Mouse (Mus musculus): ENCODE results near the gene Sipa1.
"Not testable (repeated sequence)": the region's sequence is repeated elsewhere in the genome, so short reads cannot be mapped to it uniquely, and the experiment has no call there.

Gene Sipa1

DNA sequence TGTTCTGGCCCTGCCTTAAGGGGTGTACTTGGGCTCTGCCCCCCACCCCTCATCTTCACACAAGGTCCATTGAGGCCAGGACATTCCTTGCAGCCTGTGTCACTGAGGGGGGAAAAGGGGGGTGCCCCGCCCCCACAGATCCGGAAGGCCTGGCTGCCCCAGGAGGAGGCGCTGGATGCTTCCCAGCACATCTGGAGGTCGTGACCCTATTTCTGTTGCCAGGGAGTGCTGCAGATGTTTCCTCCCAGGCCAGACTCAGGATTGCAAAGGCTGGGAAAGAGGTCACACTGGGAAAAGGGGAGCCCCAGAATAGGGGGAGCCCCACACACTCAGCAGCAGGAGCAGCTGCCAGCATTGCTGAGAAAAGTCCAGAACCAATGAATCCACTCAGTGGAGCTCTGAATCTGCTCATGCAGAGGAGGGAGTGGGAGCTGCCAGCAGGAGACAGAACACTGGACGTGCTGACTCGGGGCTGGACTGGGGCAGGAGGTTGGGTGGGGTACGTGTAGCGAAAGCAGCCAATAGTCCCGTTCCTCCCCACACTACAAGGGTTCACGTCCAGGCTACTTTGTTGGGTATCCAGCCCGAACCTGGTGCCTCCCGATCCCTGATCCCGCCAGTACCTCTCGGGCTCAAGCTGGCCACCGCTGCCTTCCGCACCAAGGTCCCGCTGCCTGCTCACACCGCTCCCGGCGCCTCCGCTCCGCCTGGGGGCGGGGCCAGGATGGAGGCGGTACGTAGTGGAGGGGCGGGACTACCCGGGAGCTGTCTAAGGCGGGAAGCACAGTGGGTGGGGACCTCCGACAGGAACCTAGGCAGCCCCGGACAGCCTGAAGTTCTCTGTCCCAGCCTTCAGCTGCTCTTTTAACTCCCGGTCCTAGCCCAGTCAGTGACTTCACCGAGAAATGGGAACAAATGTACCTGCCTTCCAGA, at the start of gene Sipa1:
Gene Sipa1 (minus strand): TSS at position 727 of the 933 bp plus-strand sequence.
- peak; percentile 86 for DNase-seq (ENCODE audit: low read depth, low spot score)

DNA sequence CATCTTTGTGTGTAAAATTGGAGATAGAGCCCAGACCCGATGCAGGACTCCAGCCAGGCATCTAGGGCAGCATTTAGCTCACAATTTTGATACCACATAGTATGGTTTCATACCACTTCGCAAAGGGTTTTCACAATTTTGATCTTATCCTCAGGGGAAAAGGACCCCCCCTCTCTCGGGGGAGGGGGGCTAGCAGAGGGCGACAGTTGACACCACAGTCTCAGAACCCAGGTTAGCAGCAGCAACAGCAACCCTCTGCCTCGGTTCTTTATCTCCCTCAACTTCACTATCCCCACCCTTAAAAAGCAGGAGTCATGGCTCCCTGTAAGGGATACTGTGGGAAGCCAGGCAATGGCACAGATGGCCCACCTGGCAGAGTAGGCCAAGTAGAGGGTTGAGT, 49.7 kb upstream of the Sipa1 start:
- DNase-seq (ENCODE audit: low read depth, low spot score), result no peak

DNA sequence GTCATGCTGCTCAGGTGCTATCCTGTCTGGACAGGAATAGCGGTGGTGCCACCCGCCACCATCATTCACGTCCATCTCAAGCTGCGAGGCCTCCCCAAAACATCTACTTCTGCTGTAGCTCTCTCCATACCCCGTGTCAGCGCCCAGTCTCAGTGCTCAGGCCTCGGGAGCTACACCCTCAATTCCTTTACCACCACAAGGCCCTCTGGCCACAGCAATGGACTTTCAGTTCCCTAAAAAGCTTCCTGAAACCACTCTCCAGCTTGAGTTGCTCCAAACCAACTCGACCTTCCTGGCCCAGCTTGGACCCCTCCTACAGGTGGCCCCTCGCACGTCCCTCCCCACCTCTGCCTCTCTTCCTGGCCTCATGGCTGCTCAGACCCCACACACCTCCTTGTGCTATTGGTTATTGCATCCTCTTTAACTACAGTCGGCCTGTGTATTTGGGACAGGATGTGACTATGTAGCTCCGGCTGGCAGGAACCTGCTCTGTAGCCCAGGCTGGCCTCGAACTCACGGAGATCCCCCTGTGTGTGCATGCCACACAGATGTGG, 48.5 kb upstream of the Sipa1 start:
- DNase-seq (ENCODE audit: low read depth, low spot score), result no peak

DNA sequence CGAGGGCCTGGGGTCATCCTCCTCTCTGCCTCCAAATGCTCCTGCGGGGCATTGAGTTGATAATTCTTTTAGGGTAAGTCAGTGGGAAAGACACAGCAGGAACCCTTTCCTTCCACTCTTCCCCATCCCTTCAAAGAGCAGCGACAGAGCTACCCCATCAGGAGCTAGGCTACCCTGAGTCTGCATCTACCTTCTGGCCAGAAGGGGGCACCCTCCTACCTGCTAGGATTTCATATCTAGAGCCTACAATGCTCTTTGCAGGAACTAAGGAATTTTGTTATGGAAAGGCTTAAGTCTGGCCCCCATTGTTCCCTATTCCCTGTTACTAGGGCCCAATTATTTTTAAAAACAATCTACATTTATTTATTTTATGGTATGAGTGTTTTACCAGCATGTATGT, 47.7 kb upstream of the Sipa1 start:
- no peak for DNase-seq (ENCODE audit: low read depth, low spot score)

DNA sequence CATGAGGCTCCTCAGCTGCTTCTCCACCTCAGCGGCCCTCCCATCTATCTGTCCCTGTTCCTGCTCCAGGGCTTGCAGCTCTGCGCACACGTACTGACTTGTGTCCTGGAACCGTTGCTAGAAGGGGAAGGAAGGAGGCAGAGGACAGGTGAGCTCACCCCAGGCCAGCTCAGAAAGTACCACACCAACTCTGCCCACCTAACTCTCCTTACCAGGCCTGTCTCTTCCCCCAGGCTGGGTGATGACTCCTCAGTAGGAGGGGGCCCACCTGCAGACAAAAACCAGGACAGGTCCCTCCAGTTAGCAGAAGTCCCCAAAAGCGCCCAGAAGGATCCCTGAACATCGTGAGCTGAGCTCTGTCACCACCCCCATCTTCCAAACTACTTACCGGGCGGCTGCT, 47.1 kb upstream of the Sipa1 start:
- no peak for DNase-seq (ENCODE audit: low read depth, low spot score)

DNA sequence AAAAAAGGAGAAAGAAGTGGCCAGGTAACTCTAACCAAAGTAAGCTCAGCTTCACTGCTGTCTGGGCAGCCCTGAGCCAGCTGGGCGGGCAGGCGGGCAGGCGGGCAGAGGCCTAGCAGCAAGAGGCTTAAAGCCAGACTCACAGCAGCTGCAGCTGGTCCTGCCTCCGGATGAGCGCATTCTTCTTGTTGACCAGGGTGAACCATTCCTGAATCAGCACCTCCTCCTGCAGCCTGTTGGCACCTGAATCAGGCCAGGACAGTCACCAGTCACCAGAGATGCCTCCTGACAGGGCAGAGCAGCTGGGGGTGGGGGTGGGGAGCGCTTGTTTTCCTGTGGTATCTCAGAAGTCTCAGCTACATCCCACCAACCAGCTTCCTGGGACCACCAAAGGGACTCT, 46.6 kb upstream of the Sipa1 start:
- peak; percentile 85 for DNase-seq (ENCODE audit: low read depth, low spot score)

DNA sequence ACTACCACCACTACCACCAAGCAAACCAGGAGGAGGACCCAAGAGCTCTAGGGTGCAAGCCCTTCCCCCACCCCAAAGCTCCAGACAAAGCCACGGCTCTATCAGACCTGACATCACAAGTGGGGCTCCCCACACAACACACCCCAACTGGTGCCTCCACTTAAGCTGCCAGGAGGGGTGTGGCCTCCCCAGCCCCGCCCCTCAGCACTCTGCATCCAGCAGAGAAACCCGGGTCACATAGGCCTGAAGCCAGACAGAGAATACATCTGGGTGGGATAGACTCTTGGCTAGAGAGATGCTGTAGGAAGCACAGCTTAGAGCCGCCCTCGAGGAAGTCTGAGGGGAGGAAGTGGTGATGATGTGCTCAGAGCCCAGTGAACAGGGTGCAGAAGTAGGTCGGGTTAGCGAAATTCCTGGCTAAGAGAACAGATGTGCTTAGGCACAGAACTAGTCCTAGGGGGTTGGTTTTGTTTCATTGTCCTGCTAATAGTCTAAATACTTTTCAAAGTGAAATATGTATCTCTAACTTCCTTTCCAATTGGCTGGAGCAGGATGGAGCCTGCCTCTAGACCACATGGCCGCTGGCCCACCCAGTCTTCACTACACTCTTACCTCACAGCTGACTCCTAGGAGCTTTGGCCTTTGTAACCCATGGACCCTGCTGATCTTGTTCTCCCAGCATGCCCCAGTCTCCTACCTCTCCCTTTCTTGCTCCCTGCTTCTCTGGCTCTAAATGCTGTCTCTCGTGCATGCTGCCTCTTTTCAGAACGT, 41.5 kb upstream of the Sipa1 start:
- DNase-seq (ENCODE audit: low read depth, low spot score), result no peak

DNA sequence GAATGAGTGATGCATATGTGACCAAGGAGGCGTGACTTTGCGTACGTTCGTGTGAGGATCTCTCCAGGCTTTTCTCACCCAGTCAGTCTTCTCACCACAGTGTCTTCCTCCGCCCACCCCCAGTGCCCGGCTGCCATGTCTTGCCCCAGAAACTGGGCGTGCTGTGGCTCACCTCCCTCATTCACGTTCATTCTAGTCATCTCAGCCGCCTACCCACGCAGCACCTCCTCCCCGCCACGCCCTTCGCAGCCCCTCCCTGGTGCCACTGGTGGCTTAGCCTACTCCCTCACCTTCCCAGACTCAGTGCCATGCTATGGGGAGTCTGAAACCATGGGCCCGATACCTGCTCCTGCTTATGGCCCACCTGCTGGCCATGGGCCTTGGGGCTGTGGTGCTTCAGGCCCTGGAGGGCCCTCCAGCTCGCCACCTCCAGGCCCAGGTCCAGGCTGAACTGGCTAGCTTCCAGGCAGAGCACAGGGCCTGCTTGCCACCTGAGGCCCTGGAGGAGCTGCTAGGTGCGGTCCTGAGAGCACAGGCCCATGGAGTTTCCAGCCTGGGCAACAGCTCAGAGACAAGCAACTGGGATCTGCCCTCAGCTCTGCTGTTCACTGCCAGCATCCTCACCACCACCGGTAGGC, 40.8 kb upstream of the Sipa1 start, which contains the start of gene Kcnk7:
Gene Kcnk7 (plus strand): TSS at position 205 of the 638 bp plus-strand sequence.
- DNase-seq (ENCODE audit: low read depth, low spot score), result no peak

DNA sequence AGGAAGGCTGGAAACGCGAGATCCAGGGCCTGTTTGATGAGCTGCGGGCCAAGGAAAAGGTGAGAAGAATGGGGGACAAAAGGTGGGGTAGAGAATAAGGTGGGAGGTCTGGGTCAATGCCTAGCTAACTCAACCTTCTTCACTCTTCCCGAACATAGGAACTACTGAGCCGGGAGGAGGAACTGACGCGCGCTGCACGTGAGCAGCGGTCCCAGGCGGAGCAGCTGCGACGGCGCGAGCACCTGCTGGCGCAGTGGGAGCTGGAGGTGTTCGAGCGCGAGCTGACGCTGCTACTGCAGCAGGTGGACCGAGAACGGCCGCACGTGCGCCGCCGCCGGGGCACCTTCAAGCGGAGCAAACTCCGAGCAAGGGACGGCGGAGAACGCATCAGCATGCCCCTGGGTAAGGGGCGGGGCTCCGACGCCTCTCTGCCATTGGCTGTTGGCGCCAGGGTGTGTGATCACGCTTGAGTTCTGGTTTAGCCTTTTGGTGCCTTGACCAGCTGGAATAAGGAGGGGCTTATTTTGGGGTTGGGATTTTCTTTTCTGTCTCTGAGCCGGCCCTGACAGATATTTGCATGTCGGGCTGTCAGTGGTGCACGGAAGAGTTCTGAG, 32.4 kb upstream of the Sipa1 start:
- DNase-seq (ENCODE audit: low read depth, low spot score), result no peak

DNA sequence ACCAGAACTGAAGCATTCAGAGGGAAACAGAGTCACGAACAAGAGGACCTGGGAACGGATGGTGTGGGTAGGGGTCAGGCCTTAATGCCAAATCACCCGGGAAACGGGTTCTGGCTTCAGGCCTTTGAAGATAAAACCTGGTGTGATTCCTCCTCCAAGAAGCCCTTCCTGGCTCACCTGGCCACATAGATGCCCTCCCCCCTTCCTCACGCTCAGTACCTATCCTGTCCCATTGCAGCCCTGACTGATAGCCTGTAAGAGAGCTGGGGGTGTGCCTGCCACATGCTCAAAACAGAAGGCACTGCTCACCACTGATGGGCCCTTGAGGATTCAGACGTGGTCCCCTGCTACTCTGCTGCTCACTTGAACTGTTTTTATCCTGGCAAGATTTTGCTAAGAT, 30.3 kb upstream of the Sipa1 start:
- no peak for DNase-seq (ENCODE audit: low read depth, low spot score)

DNA sequence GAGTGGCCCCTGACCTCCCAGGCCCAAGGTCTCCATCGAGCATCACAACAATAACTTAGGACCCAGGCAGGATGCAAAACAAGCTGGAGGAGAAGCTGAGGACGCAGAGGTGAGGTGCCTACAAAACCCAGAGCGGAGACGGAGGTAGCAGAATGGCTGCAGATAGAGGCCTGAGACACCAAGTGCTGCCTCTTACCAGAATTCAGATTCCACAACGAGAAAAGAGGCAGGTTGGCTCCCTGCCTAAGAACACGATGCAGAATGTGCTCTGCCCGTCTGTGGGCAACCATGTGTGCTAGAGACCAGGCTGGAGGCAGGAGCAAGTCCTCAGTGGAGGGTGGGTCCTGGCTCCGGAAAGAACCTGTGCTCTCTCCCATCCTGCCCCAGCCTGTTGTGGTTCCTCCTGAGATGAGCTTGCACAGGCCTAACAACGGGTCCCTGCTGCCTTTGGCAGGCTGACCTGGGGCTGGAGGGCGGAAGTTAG, 29.4 kb upstream of the Sipa1 start:
- no peak for DNase-seq (ENCODE audit: low read depth, low spot score)

DNA sequence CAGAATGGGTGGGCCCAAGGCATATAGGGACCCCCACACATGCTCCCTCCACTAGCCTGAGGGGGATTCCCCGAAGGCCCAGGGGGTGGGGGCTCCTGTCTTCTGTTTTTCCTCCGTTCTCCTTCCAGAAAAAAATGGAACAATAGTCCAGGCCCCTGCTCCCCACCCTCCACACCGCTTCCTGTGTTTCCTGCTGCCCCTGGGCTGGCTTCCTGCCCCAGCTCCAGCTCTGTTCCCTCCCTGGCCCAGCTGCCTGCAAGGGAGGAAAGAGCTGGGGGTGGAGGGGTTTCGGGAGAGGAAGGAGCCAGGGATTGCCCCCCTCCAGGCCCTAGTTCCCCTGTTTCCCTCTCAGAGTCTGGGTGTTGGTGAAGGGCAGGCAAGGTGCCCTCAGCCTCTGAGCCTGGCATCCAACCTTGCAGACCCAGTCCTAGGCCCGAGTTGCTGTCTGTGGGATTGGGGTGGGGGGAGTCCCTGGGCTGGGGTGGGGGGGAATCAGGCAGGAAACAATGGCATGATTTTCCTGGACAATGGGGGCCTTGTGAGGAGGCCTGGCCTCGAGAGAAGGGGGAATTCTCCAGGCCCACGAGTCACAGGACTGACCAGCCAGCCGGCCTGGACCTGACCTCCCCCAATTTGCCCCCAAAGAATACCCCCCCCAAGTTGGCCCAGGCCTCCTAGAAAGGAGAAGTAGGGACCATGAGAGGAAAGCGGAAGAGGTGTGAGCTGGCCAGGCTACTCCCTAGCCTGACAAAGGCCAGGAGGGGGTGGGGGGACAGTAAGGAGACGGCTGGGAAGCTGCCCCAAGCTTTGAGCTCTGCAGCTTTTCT, 28.8 kb upstream of the Sipa1 start:
- DNase-seq (ENCODE audit: low read depth, low spot score), result peak; percentile 53

DNA sequence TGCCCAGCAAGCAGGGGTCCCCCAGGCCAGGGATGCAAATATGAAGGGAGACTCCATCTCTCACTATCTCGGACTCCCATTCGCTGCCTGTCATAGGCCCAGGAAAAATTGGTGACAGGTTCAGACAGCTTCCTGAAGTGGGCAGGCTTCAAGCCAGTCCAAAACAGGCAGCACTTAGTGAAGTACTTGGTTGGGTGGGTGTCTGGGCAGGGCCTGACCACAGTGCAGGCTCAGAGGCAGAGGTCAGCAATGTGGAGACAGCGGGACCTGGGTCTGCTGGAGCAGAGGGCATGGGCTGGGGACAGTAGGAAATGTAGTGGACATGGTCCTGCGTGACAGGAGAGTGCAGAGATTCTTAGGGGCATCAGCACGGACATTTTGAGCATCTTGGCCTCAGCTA, 28.1 kb upstream of the Sipa1 start:
- DNase-seq (ENCODE audit: low read depth, low spot score), result no peak

DNA sequence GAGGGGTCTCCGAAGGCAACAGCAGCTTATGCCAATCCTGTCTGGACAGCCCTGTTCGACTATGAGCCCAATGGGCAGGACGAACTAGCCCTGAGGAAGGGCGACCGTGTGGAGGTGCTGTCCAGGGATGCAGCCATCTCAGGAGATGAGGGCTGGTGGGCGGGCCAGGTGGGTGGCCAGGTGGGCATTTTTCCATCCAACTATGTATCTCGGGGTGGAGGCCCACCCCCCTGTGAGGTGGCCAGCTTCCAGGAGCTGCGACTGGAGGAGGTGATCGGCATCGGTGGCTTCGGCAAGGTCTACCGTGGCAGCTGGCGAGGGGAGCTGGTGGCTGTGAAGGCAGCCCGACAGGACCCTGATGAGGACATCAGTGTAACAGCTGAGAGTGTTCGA, 26.8 kb upstream of the Sipa1 start:
- DNase-seq (ENCODE audit: low read depth, low spot score), result no peak

DNA sequence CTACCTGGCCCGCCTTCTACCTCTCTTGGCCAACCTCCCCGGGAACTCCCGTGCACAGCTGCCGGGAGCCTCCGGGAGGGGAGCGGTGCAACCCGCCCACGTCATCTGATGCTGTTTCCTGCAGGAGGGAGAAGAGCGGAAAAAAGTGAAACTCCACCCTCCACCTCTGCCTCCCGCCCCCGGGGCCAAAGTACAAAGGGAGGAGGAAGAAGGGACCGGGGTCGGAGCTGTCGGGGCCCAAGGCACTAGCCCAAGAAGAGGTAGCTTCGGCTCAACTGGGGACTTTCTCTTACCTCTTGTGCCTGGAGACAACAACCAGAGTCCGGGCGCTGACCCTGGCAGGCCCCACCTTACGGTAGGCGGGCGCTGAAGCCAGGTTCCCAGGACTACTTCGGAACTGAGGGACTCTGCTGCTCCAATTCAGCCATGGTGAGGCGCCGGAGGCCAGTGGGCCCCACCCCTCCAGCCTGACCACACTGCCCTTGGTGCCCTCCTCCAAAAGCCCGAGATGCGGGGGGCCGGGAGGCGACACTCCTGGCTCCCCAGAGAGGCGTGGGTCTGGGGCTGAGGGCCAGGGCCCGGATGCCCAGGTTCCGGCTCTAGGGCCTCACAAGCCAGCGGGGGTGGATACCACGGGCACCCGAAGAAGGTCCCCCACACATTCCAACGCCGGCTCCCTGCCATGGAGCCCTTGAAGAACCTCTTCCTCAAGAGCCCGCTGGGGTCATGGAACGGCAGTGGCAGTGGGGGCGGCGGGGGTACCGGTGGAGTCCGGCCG, 26.2 kb upstream of the Sipa1 start:
- peak; percentile 84 for DNase-seq (ENCODE audit: low read depth, low spot score)

DNA sequence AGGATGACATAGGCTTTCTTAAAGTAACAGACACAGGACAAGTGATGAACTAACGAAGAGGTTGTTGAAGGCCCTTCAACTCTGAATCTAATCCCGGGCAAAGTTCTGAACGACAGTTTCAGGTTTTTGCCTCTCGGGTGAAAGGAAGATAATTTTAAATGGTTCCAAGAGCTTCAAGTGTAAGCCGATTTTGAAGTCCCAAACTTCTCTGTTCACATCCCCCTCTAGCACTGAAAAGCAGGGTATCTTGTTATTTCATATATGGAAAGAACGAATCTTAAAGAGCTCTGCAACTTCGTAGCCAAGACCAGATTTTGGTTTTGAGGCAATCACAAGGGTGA, 25.6 kb upstream of the Sipa1 start:
- no peak for DNase-seq (ENCODE audit: low read depth, low spot score)

DNA sequence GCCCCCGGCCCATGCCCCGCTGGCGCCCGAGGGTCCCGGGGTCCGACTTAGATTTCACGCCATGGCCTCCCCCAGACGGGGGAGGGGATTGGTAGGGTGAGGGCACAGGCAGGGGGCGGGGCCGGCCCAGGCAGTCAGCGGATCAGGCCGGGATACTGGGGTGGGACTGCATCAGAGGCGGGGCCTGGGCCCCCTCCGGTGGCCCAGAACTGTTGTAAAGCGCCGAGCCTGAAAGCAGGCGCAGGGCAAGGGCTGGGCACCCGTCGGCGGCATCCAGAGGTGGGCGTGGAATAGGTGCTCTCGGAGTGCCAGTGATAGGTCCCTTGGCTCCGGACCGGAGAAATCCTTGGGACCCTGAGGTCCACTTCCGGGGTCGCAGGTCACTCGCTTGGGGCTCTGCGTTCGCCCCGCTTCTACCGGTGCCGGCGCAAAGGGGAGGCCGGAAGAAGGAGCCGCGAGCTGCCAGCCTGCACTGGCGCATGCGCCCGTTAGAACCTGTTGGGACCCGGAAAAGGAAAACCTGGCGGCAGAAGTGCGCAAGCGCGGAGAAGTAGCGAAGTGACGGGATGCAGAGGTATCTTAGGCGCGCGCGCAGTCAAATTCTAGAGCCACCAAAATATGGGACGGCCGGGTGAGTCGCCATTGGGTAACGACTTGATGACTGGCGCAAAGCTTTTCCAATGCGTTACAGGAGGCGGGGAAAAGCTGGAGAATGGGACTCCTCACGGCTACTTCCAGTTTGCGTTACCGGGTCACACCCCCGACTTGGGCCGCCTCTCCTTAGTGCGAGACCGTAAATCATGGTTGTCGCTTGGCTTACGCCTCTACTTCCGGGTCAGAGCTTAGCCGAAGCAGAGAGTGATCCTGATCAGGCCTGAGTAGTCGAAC, 24.9 kb upstream of the Sipa1 start, which contains the start of the genes Map3k11 and Pcnx3:
Gene Map3k11 (plus strand): TSS at position 543 of the 888 bp plus-strand sequence.
Gene Pcnx3 (minus strand): TSS at position 709 of the 888 bp plus-strand sequence.
- DNase-seq (ENCODE audit: low read depth, low spot score), result peak; percentile 99

DNA sequence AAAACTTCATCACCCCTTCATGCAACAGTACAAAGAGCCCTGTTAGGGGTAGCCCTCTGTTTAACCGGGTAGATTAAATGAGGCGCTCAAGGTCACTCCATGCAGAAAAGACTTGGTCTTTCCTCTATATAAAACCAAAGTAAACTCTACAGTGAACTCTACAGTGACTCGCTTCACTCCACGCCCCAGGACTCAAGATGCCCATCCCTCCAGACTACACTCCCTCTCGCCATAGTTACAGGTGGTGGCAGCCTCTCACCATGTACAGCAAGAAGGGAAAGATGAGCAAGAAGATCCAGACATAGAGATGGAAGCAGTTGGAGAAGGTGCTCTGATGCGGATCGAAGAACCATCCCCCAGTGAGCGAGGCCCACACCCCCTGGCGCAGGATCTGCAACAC, 24.2 kb upstream of the Sipa1 start:
- no peak for DNase-seq (ENCODE audit: low read depth, low spot score)

DNA sequence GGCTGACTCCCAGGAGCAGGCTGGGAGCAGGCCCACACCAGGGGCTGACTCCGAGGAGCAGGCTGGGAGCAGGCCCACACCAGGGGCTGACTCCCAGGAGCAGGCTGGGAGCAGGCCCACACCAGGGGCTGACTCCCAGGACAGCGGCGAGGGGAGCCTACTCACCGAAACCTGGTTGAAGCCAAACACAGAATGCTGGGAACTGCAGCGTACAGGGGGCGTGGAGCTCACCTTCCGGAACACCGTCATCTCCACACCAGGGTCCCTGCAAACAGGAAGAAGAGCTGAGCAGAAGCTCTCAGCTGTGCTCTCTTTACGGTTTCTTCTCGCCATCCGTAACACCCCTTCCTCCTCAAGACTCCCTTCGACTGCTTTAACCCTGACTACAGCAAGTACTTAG, 23.4 kb upstream of the Sipa1 start:
- DNase-seq (ENCODE audit: low read depth, low spot score), result not testable (repeated sequence)
